Mouse (Mus musculus): ENCODE data around the gene Cd244a. TPM values are rescaled to one million over a fixed set of nuclear protein-coding genes. Genes with fewer than 3 reads are reported as not detected.

Cd244a gene
- total and polyA plus RNA-seq, 3 experiments, result not detected

- no peak overlapping the region for H3K27ac ChIP-seq (ENCODE audit: control insufficient read depth, low read depth, low read length)
- H3K27me3 ChIP-seq (ENCODE audit: control insufficient read depth in 1 of 2, insufficient read depth in 2 of 2, low read length in 2 of 2), result no peaks in the 10 kb centered on the region
Observed at GRCm38 (mm10) chr1:171610026-171610425, 51.0 kb downstream of the Cd244a start.

GRCm38 (mm10) chr1:171610781-171611180 lies 51.8 kb downstream of the Cd244a start:
- no peaks in the 10 kb centered on the region for H3K4me1 ChIP-seq (ENCODE audit: control insufficient read depth in 1 of 2, insufficient read depth in 2 of 2, low read length in 2 of 2)
- TF ChIP-seq CTCF (IDR thresholded peaks at IDR 0.05 in 2 of 3, conservative IDR thresholded peaks at IDR 0.05 in 1 of 3; ENCODE audit: control insufficient read depth in 1 of 3, insufficient read depth in 1 of 3, low read depth in 2 of 3, low read length in 3 of 3, poor library complexity in 1 of 3, severe bottlenecking in 1 of 3) (peak; percentile 25 to 52 (median 33)), RAD21 (IDR thresholded peaks at IDR 0.05; ENCODE audit: low read depth, low read length) (peak; percentile 30), ZMIZ1 (IDR thresholded peaks at IDR 0.05; ENCODE audit: low read depth, low read length) (no peak), SMC3 (IDR thresholded peaks at IDR 0.05; ENCODE audit: low read depth, low read length) (peak; percentile 43)
- no peak overlapping the region for H3K27ac ChIP-seq (ENCODE audit: control insufficient read depth, low read depth, low read length)
- no peaks in the 10 kb centered on the region for H3K9me3 ChIP-seq (replicated peaks; ENCODE audit: insufficient read depth, low read length)
- H3K27me3 ChIP-seq (ENCODE audit: control insufficient read depth in 1 of 2, insufficient read depth in 2 of 2, low read length in 2 of 2), result no peaks in the 10 kb centered on the region
- H3K4me3 ChIP-seq (ENCODE audit: control insufficient read depth in 1 of 2, insufficient read depth in 1 of 2, low read depth in 2 of 2, low read length in 2 of 2), result no peak overlapping the region
- no peaks in the 10 kb centered on the region for H3K36me3 ChIP-seq (ENCODE audit: control insufficient read depth in 1 of 2, insufficient read depth in 2 of 2, low read length in 2 of 2)
- H3K79me2 ChIP-seq (ENCODE audit: control insufficient read depth, insufficient read depth, low read length, poor library complexity), result no peaks in the 10 kb centered on the region
- DNase-seq (ENCODE audit: low read depth, low spot score), result peak; percentile 55
- no peak overlapping the region for H3K9ac ChIP-seq (ENCODE audit: control insufficient read depth, low read depth, low read length, poor library complexity, severe bottlenecking)

More at GRCm38 (mm10) chr1:171610026-171610425, 51.0 kb downstream of the Cd244a start:
- DNase-seq (ENCODE audit: low read depth, low spot score), result peak; percentile 68
- Histone ChIP-seq H3K79me2 (ENCODE audit: control insufficient read depth, insufficient read depth, low read length, poor library complexity) (no peaks in the 10 kb centered on the region), H3K9ac (ENCODE audit: control insufficient read depth, low read depth, low read length, poor library complexity, severe bottlenecking) (no peak overlapping the region), H3K9me3 (replicated peaks; ENCODE audit: insufficient read depth, low read length) (no peaks in the 10 kb centered on the region), H3K4me3 (ENCODE audit: control insufficient read depth in 1 of 2, insufficient read depth in 1 of 2, low read depth in 2 of 2, low read length in 2 of 2) (no peak overlapping the region), H3K4me1 (ENCODE audit: control insufficient read depth in 1 of 2, insufficient read depth in 2 of 2, low read length in 2 of 2) (no peaks in the 10 kb centered on the region), H3K36me3 (ENCODE audit: control insufficient read depth in 1 of 2, insufficient read depth in 2 of 2, low read length in 2 of 2) (no peaks in the 10 kb centered on the region)
- TF ChIP-seq CTCF (IDR thresholded peaks at IDR 0.05 in 2 of 3, conservative IDR thresholded peaks at IDR 0.05 in 1 of 3; ENCODE audit: control insufficient read depth in 1 of 3, insufficient read depth in 1 of 3, low read depth in 2 of 3, low read length in 3 of 3, poor library complexity in 1 of 3, severe bottlenecking in 1 of 3) (peak; percentile 50 to 78 (median 63)), UBTF (IDR thresholded peaks at IDR 0.05; ENCODE audit: borderline replicate concordance, insufficient read depth, low read depth, low read length) (no peak), SMC3 (IDR thresholded peaks at IDR 0.05; ENCODE audit: low read depth, low read length) (peak; percentile 69), KAT2A (conservative IDR thresholded peaks at IDR 0.05; ENCODE audit: low read depth, low read length) (no peak), TBP (IDR thresholded peaks at IDR 0.05; ENCODE audit: low read depth, low read length) (no peak), RAD21 (IDR thresholded peaks at IDR 0.05; ENCODE audit: low read depth, low read length) (peak; percentile 57), ZC3H11A (IDR thresholded peaks at IDR 0.05; ENCODE audit: low read depth, low read length) (peak; percentile 48)

- H3K4me3 ChIP-seq (ENCODE audit: control insufficient read depth in 1 of 2, insufficient read depth in 1 of 2, low read depth in 2 of 2, low read length in 2 of 2), result no peak overlapping the region
- no peak for TF ChIP-seq MYB (IDR thresholded peaks at IDR 0.05; ENCODE audit: low read depth, low read length)
- peak; percentile 41 to 70 (median 64) for TF ChIP-seq CTCF (IDR thresholded peaks at IDR 0.05 in 2 of 3, conservative IDR thresholded peaks at IDR 0.05 in 1 of 3; ENCODE audit: control insufficient read depth in 1 of 3, insufficient read depth in 1 of 3, low read depth in 2 of 3, low read length in 3 of 3, poor library complexity in 1 of 3, severe bottlenecking in 1 of 3)
- no peak for TF ChIP-seq USF2 (IDR thresholded peaks at IDR 0.05; ENCODE audit: borderline replicate concordance in 1 of 2, insufficient read depth in 1 of 2, low read depth in 1 of 2, low read length in 2 of 2)
- no peak for TF ChIP-seq ZKSCAN1 (IDR thresholded peaks at IDR 0.05; ENCODE audit: low read depth, low read length)
- TF ChIP-seq MEF2A (IDR thresholded peaks at IDR 0.05; ENCODE audit: extremely low read depth, insufficient replicate concordance, low read depth, low read length, poor library complexity, severe bottlenecking), result no peak
- TF ChIP-seq HCFC1 (IDR thresholded peaks at IDR 0.05; ENCODE audit: low read depth, low read length), result no peak
- TF ChIP-seq SIN3A (IDR thresholded peaks at IDR 0.05; ENCODE audit: low read length), result no peak
- TF ChIP-seq GABPA (IDR thresholded peaks at IDR 0.05; ENCODE audit: low read depth, low read length), result no peak
- TF ChIP-seq E2F4 (IDR thresholded peaks at IDR 0.05; ENCODE audit: borderline replicate concordance, low read depth, low read length), result no peak
- no peak for TF ChIP-seq EP300 (IDR thresholded peaks at IDR 0.05; ENCODE audit: low read depth in 1 of 2, low read length in 2 of 2)
- peak; percentile 69 for TF ChIP-seq SMC3 (IDR thresholded peaks at IDR 0.05; ENCODE audit: low read depth, low read length)
- TF ChIP-seq ELF1 (IDR thresholded peaks at IDR 0.05; ENCODE audit: low read depth, low read length), result no peak
- TF ChIP-seq TAL1 (IDR thresholded peaks at IDR 0.05; ENCODE audit: low read length), result no peak
- TF ChIP-seq TCF12 (IDR thresholded peaks at IDR 0.05; ENCODE audit: low read depth, low read length), result no peak
- TF ChIP-seq RAD21 (IDR thresholded peaks at IDR 0.05; ENCODE audit: low read depth, low read length), result peak; percentile 38
- TF ChIP-seq ZC3H11A (IDR thresholded peaks at IDR 0.05; ENCODE audit: low read depth, low read length), result peak; percentile 10; the same call in 1 of the 2 replicates
- TF ChIP-seq ZNF384 (IDR thresholded peaks at IDR 0.05; ENCODE audit: low read depth, low read length), result no peak
- TF ChIP-seq ETS1 (IDR thresholded peaks at IDR 0.05; ENCODE audit: low read depth, low read length), result no peak
- no peaks in the 10 kb centered on the region for H3K79me2 ChIP-seq (ENCODE audit: control insufficient read depth, insufficient read depth, low read length, poor library complexity)
- H3K9me3 ChIP-seq (replicated peaks; ENCODE audit: insufficient read depth, low read length), result no peaks in the 10 kb centered on the region
- H3K4me1 ChIP-seq (ENCODE audit: control insufficient read depth in 1 of 2, insufficient read depth in 2 of 2, low read length in 2 of 2), result no peaks in the 10 kb centered on the region
- DNase-seq (ENCODE audit: low read depth, low spot score), result peak; percentile 50
- H3K27me3 ChIP-seq (ENCODE audit: control insufficient read depth in 1 of 2, insufficient read depth in 2 of 2, low read length in 2 of 2), result no peaks in the 10 kb centered on the region
- no peak overlapping the region for H3K27ac ChIP-seq (ENCODE audit: control insufficient read depth, low read depth, low read length)
- H3K36me3 ChIP-seq (ENCODE audit: control insufficient read depth in 1 of 2, insufficient read depth in 2 of 2, low read length in 2 of 2), result no peaks in the 10 kb centered on the region
- H3K9ac ChIP-seq (ENCODE audit: control insufficient read depth, low read depth, low read length, poor library complexity, severe bottlenecking), result no peak overlapping the region
Observed at GRCm38 (mm10) chr1:171613962-171614361, 55.0 kb downstream of the Cd244a start.
